In genomic region chr5:139325395-139325966, GRCm38 (mm10) we compare ENCODE assay signal across 8 mouse cellular contexts. TPM values are rescaled to one million over a fixed set of nuclear protein-coding genes. Genes with fewer than 3 reads are reported as not detected.
DNase-seq lines count a peak whose midpoint lies in the region; ATAC-seq and TF ChIP-seq lines count a peak whose summit lies in the region.

Adap1 (minus strand) TSS chr5:139325622.

- H3K9me3 ChIP-seq in intestine, embryonic 14.5 days (ENCODE audit: control insufficient read depth, low read length): no peaks in the 10 kb centered on the region
- H3K9me3 ChIP-seq in midbrain, embryonic 11.5 days (ENCODE audit: control insufficient read depth, low read length): no peaks in the 10 kb centered on the region

- intact Hi-C loops in gastrocnemius, adult 2 months (cut with DNase I): loop anchor here (2.0 kb wide), 1 partner anchor 43 kb away; no protein-coding TSS in a partner anchor
- intact Hi-C loops in left cerebral cortex, postnatal 4 days (cut with DNase I): no loop called here

- ATAC-seq in cerebellum, adult (ENCODE audit: insufficient number of reproducible peaks, low FRiP score, low TSS enrichment): peak; percentile 60
- ATAC-seq in intestine, embryonic 14.5 days (replicated peaks; ENCODE audit: low FRiP score, low TSS enrichment, low read depth): peak; percentile 90
- peak; percentile 81 for ATAC-seq in midbrain, embryonic 11.5 days (ENCODE audit: low FRiP score)

- TF ChIP-seq CTCF in cerebellum, adult 2 months (IDR thresholded peaks at IDR 0.05; ENCODE audit: borderline replicate concordance, insufficient read depth, low read depth, low read length): no peak; the same call in 1 of the 2 replicates
- peak; percentile 67 for TF ChIP-seq CTCF in gastrocnemius, adult 2 months (IDR thresholded peaks at IDR 0.05)

- peak within 1 kb of the TSS; percentile 65 for H3K4me3 ChIP-seq in cerebellum, adult 2 months (replicated peaks; ENCODE audit: insufficient read depth, low read depth, low read length)
- peak within 1 kb of the TSS; percentile 76 for H3K4me3 ChIP-seq in gastrocnemius, adult 2 months
- H3K4me3 ChIP-seq in intestine, embryonic 14.5 days (ENCODE audit: low read depth, low read length): peak within 1 kb of the TSS; percentile 59
- H3K4me3 ChIP-seq in midbrain, embryonic 11.5 days (ENCODE audit: low read depth, low read length): peak within 1 kb of the TSS; percentile 61

- H3K9ac ChIP-seq in intestine, embryonic 14.5 days (ENCODE audit: low read length): peak within 1 kb of the TSS; percentile 60
- H3K9ac ChIP-seq in midbrain, embryonic 11.5 days (ENCODE audit: low read length): peak within 1 kb of the TSS; percentile 67

- peaks cover 26% of the 10 kb centered on the region for H3K4me1 ChIP-seq in cerebellum, adult 2 months (ENCODE audit: control insufficient read depth, insufficient read depth, low read length)
- 0 out of 2 replicates have a peak, but pooled peaks cover 10% of the 10 kb centered on the region for H3K4me1 ChIP-seq in intestine, embryonic 14.5 days (replicated peaks; ENCODE audit: control insufficient read depth, insufficient read depth, low read length)
- H3K4me1 ChIP-seq in midbrain, embryonic 11.5 days (ENCODE audit: control insufficient read depth, insufficient read depth, low read length): 0 out of 2 replicates have a peak, but pooled peaks cover 2% of the 10 kb centered on the region

- H3K36me3 ChIP-seq in intestine, embryonic 14.5 days (ENCODE audit: control insufficient read depth, insufficient read depth, low read length): no peaks in the 10 kb centered on the region
- no peaks in the 10 kb centered on the region for H3K36me3 ChIP-seq in midbrain, embryonic 11.5 days (ENCODE audit: control insufficient read depth, insufficient read depth, low read length)

- peak; percentile 34; the same call in 1 of the 2 replicates for TF ChIP-seq POLR2A in cerebellum, adult 2 months (IDR thresholded peaks at IDR 0.05; ENCODE audit: borderline replicate concordance, insufficient read depth, low read length)

- no peak for DNase-seq in cerebellum, adult 9-10 months
- peak; percentile 78 to 80 for DNase-seq in cerebellum, adult 2 months
- DNase-seq in gastrocnemius, adult 2 months: peak; percentile 70
- peak; percentile 69 for DNase-seq in intestine, embryonic 14.5 days (ENCODE audit: low spot score)
- DNase-seq in left cerebral cortex, postnatal 4 days: peak; percentile 41
- DNase-seq in midbrain, embryonic 11.5 days (ENCODE audit: low spot score, missing footprints): peak; percentile 92
- peak; percentile 48 to 69 for DNase-seq in spleen, postnatal 10 days (ENCODE audit: low spot score in 2 of 2)

- H3K27me3 ChIP-seq in cerebellum, adult 2 months (ENCODE audit: control insufficient read depth, insufficient read depth, low read length): no peaks in the 10 kb centered on the region
- peaks cover 30% of the 10 kb centered on the region for H3K27me3 ChIP-seq in intestine, embryonic 14.5 days (replicated peaks; ENCODE audit: control insufficient read depth, insufficient read depth, low read length)
- H3K27me3 ChIP-seq in midbrain, embryonic 11.5 days (ENCODE audit: control insufficient read depth, insufficient read depth, low read length): peaks cover 32% of the 10 kb centered on the region

- WGBS in cerebellum, adult 2 months: 1% methylated on average over 60 of the region's 61 CpGs
- 2% methylated on average over 56 of the region's 61 CpGs for WGBS in intestine, embryonic 14.5 days
- WGBS in midbrain, embryonic 11.5 days: 4% methylated on average over 60 of the region's 61 CpGs

- H3K4me2 ChIP-seq in intestine, embryonic 14.5 days (ENCODE audit: low read length): peak within 1 kb of the TSS; percentile 87
- peak within 1 kb of the TSS; percentile 93 for H3K4me2 ChIP-seq in midbrain, embryonic 11.5 days

- H3K27ac ChIP-seq in cerebellum, adult 2 months (ENCODE audit: insufficient read depth, low read length): peak within 1 kb of the TSS; percentile 57
- peak within 1 kb of the TSS; percentile 58 for H3K27ac ChIP-seq in gastrocnemius, adult 2 months
- H3K27ac ChIP-seq in intestine, embryonic 14.5 days (ENCODE audit: low read depth): no peak within 1 kb of the TSS
- H3K27ac ChIP-seq in midbrain, embryonic 11.5 days (ENCODE audit: low read depth, low read length): no peak within 1 kb of the TSS

RNA-seq across cellular contexts. Expression of gene Adap1, which starts in this region (rescaled TPM):
- polyA plus RNA-seq in cerebellum, adult 2 months (2012; rRNA removed): 156 and 163 TPM in 2 replicates
- 1 to 10 TPM in 1 of 2 experiments, under 1 TPM in 1; 0.89 to 1.0 TPM for total RNA-seq in gastrocnemius, adult 2 months (2021)
- 4.7 and 7.7 TPM in 2 replicates for polyA plus RNA-seq in intestine, embryonic 14.5 days (2014; fragmentation: Nextera tagmentation; extraction: Ambion mirVana)
- 100 to 1,000 TPM; 219 to 247 TPM for total RNA-seq in left cerebral cortex, postnatal 4 days (2021)
- 2.4 TPM in 2 replicates for polyA plus RNA-seq in midbrain, embryonic 11.5 days (2014; fragmentation: Nextera tagmentation; extraction: Ambion mirVana)

Comparison
In these comparisons a context has a peak if more than half of its experiments do, and no peak if none do; other contexts are left out.
1. RNA of gene Adap1 (total RNA-seq): 219 to 247 TPM in left cerebral cortex, postnatal 4 days; 0.89 to 1.0 TPM in gastrocnemius, adult 2 months; every median in the first group is over 100 times any median in the second.
2. RNA of gene Adap1 (polyA plus RNA-seq): 156 to 163 TPM in cerebellum, adult 2 months; 4.7 to 7.7 TPM in intestine, embryonic 14.5 days and 2.4 TPM in midbrain, embryonic 11.5 days; every median in the first group is over 10 times any median in the second.
3. H3K27ac ChIP-seq: peak in cerebellum, adult 2 months (single experiment) and gastrocnemius, adult 2 months (single experiment); none in intestine, embryonic 14.5 days (single experiment) and midbrain, embryonic 11.5 days (single experiment).
4. Peak in every context shown above with its lines, with median percentiles within 50 percentile points of each other: ATAC-seq and H3K4me3 ChIP-seq.